Mouse (Mus musculus): ENCODE data around the gene Gm10778. TPM values are rescaled to one million over a fixed set of nuclear protein-coding genes. Genes with fewer than 3 reads are reported as not detected.
"Not testable (repeated sequence)": the region's sequence is repeated elsewhere in the genome, so short reads cannot be mapped to it uniquely, and the experiment has no call there.

Gm10778 gene
- total RNA-seq (2014; rRNA removed) (1.8 and 2.5 TPM in 2 replicates), polyA plus RNA-seq (2012; rRNA removed) (0.16 and 0.18 TPM in 2 replicates)

DNA sequence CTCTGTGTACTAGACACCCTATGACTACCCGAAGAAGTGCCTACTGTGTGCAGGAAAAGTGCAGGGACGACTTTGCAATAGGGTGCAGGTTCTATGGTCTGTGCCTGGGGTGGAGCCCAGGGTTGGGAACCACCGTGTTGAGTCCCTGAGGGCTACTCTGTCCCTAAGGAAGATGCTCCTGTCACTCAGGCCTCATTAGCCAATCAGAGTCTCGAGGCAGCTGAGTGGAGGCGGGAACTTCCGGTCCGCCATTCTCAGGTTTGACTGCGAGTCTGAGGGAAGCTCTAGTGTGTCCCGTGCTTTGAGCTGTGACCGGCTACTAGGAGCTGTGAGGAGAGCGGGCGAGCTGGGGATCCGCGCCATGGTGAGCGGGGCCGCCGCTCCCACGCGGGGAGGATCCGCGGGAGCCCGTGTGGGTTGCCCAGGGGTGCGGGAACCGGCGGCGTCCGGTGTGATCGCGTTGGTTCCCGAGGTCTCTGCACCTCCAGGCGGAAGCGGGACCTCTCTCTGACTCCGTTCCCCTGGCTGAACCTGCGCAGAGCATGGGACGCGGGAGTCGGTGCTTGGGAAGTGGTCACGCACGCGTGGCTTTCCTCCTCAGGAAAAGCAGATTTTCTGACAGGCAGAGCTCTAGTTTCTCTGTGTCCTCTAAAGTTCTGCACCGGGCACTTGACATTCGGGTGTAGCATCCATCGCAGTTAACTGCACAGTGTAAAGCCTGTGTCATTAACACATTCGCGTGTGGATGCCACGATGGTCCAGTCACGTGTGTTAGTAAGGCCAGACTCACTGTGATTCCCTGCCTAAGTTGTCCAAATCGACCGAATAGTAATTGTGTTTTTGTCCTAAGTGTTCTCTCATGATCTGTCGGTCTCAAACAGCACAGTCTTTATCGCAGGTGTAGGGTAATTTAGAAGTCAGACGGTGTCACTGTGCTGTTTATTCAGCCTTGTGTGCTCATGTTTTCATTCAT, at the start of gene Gm10778:
Gm10778 (plus strand) TSS at position 257 of the 973 bp plus-strand sequence.
- H3K27ac ChIP-seq (replicated peaks; ENCODE audit: insufficient read depth, low read depth, low read length) = peak within 1 kb of the TSS; percentile 11; the same call in 1 of the 2 replicates
- H3K27me3 ChIP-seq (ENCODE audit: control insufficient read depth, insufficient read depth, low read length); H3K36me3 ChIP-seq (ENCODE audit: control insufficient read depth, insufficient read depth, low read length); H3K4me1 ChIP-seq (ENCODE audit: control insufficient read depth, insufficient read depth, low read length): not testable (repeated sequence)
- peak; percentile 80 for DNase-seq (ENCODE audit: extremely low read depth, low read depth, low spot score)
- peaks cover 10% of the 10 kb centered on the region; the same call in 1 of the 2 replicates for H3K79me2 ChIP-seq (ENCODE audit: control insufficient read depth, insufficient read depth, low read length)
- H3K9ac ChIP-seq (ENCODE audit: low read depth, low read length) = peak within 1 kb of the TSS; percentile 64
- WGBS = 1% methylated on average over 35 of the region's 52 CpGs
- TF ChIP-seq POLR2A (IDR thresholded peaks at IDR 0.05; ENCODE audit: extremely low read depth, insufficient read depth, low read length) = 0 out of 2 replicates have a peak, but pooled peaks have one; percentile 30
- H3K4me3 ChIP-seq (ENCODE audit: insufficient read depth, low read depth, low read length) = peak within 1 kb of the TSS; percentile 60

DNA sequence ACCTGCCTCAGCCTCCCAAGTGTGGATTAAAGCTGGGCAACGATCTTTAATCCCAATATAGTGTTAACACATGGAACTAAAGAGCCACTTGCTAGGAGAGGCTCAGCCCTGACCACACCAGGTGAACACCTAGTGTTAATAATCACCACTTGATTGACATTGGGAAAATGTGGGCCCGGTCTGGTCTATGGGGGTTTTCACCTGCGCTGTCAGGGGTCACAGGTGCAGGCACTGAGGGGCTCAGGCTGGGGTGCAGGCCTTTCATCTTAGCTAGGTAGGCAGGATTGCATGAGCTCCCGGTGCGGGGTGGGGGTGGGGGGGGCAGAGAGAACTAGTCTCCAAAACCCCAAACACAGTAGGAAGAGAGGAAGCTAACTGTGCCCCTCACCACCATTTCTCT, 49.2 kb upstream of the Gm10778 start:
- Histone ChIP-seq H3K27ac (replicated peaks; ENCODE audit: insufficient read depth, low read depth, low read length) (no peak overlapping the region), H3K36me3 (ENCODE audit: control insufficient read depth, insufficient read depth, low read length) (no peaks in the 10 kb centered on the region), H3K9ac (ENCODE audit: low read depth, low read length) (no peak overlapping the region), H3K4me3 (ENCODE audit: insufficient read depth, low read depth, low read length) (no peak overlapping the region), H3K27me3 (ENCODE audit: control insufficient read depth, insufficient read depth, low read length) (no peaks in the 10 kb centered on the region), H3K79me2 (ENCODE audit: control insufficient read depth, insufficient read depth, low read length) (no peaks in the 10 kb centered on the region), H3K4me1 (ENCODE audit: control insufficient read depth, insufficient read depth, low read length) (peaks cover 7% of the 10 kb centered on the region)
- TF ChIP-seq POLR2A (IDR thresholded peaks at IDR 0.05; ENCODE audit: extremely low read depth, insufficient read depth, low read length) (no peak), CTCF (IDR thresholded peaks at IDR 0.05; ENCODE audit: low read depth, low read length) (no peak)
- no peak for DNase-seq (ENCODE audit: extremely low read depth, low read depth, low spot score)
- WGBS = 79% methylated on average over 5 of the region's 5 CpGs

DNA sequence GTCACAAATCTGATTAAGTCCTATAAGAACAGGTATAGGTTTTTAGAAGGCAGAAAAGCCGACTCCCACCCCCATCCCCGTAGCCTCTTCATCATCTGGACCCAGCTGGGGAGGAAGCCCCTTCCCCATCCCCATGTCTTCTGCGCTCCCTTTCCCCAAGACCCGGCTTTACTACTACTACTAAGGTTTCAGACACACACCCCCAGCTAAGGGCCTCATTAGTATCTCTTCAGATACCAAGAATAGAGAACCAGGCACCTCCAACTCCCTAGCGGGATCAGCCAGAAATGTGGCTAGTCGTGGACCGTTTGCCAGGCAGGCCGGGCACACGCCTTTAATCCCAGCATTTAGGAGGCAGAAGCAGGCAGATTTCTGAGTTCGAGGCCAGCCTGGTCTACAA, 48.8 kb upstream of the Gm10778 start:
- peaks cover 10% of the 10 kb centered on the region for H3K4me1 ChIP-seq (ENCODE audit: control insufficient read depth, insufficient read depth, low read length)

DNA sequence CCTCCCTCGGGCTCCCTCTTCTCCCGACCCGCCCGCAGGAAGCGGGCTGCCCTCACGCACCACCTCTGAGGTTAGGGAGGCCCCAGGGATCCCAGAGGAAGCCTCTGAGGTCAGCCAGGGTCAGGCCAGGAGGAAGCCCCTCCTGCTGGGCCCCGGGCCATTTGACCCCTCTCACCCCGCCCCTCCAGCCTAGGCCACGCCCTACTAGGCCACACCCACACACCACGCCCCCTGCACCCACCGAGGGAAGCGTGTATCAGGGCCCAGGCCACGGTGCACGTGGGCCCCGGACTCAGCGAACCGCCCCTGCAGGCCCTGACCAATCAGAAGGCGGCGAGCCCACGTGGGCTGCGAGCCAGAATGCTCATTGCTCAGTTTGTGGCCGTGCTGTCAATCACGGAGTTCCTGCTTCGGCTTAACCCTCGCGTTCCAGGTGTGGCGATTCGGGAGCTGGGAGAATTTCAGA, 48.1 kb upstream of the Gm10778 start, which contains the start of gene Tle6:
Tle6 (minus strand) TSS at position 336 of the 466 bp plus-strand sequence.
- DNase-seq (ENCODE audit: extremely low read depth, low read depth, low spot score) = peak; percentile 87
- TF ChIP-seq CTCF (IDR thresholded peaks at IDR 0.05; ENCODE audit: low read depth, low read length) (no peak), POLR2A (IDR thresholded peaks at IDR 0.05; ENCODE audit: extremely low read depth, insufficient read depth, low read length) (no peak)
- Histone ChIP-seq H3K36me3 (ENCODE audit: control insufficient read depth, insufficient read depth, low read length) (no peaks in the 10 kb centered on the region), H3K4me1 (ENCODE audit: control insufficient read depth, insufficient read depth, low read length) (peaks cover 10% of the 10 kb centered on the region), H3K4me3 (ENCODE audit: insufficient read depth, low read depth, low read length) (peak within 1 kb of the TSS; percentile 15; the same call in 1 of the 2 replicates), H3K79me2 (ENCODE audit: control insufficient read depth, insufficient read depth, low read length) (no peaks in the 10 kb centered on the region), H3K27ac (replicated peaks; ENCODE audit: insufficient read depth, low read depth, low read length) (peak within 1 kb of the TSS; percentile 30), H3K27me3 (ENCODE audit: control insufficient read depth, insufficient read depth, low read length) (no peaks in the 10 kb centered on the region), H3K9ac (ENCODE audit: low read depth, low read length) (peak within 1 kb of the TSS; percentile 47)
- WGBS = under 1% methylated on average over 28 of the region's 28 CpGs

More for the DNA sequence above, 48.8 kb upstream of the Gm10778 start:
- Histone ChIP-seq H3K9ac (ENCODE audit: low read depth, low read length) (no peak overlapping the region), H3K4me3 (ENCODE audit: insufficient read depth, low read depth, low read length) (no peak overlapping the region), H3K36me3 (ENCODE audit: control insufficient read depth, insufficient read depth, low read length) (no peaks in the 10 kb centered on the region), H3K79me2 (ENCODE audit: control insufficient read depth, insufficient read depth, low read length) (no peaks in the 10 kb centered on the region), H3K27ac (replicated peaks; ENCODE audit: insufficient read depth, low read depth, low read length) (no peak overlapping the region), H3K27me3 (ENCODE audit: control insufficient read depth, insufficient read depth, low read length) (no peaks in the 10 kb centered on the region)
- 81% methylated on average over 10 of the region's 10 CpGs for WGBS
- no peak for DNase-seq (ENCODE audit: extremely low read depth, low read depth, low spot score)
- TF ChIP-seq POLR2A (IDR thresholded peaks at IDR 0.05; ENCODE audit: extremely low read depth, insufficient read depth, low read length) (no peak), CTCF (IDR thresholded peaks at IDR 0.05; ENCODE audit: low read depth, low read length) (no peak)

DNA sequence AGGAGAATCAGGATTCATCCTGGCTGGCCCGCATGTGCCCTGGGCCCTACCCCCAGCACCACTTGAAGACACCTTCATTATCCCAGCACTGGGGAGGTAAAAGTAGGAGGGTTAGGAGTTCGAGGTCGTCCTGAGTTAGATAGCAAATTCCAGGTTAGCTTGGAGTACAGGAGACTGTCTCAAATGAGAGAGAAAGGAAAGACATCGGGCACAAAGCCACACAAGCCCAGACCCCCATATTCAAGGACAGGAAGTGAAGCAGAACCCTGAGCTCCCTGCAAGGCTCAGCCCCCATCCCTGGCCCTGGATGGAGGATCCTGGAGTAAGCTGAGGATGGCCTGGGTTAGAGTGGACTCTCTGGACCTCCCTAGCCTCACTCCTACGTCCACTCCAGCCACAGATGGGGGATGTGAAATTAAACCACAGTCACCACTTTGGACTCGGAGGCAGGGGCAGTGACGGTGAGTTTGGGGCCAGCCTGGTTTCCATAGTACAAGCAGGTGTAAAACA, 47.4 kb upstream of the Gm10778 start:
- Histone ChIP-seq H3K27ac (replicated peaks; ENCODE audit: insufficient read depth, low read depth, low read length) (peak overlapping the region; percentile 30), H3K27me3 (ENCODE audit: control insufficient read depth, insufficient read depth, low read length) (no peaks in the 10 kb centered on the region), H3K4me1 (ENCODE audit: control insufficient read depth, insufficient read depth, low read length) (peaks cover 10% of the 10 kb centered on the region), H3K36me3 (ENCODE audit: control insufficient read depth, insufficient read depth, low read length) (no peaks in the 10 kb centered on the region), H3K9ac (ENCODE audit: low read depth, low read length) (peak overlapping the region; percentile 47; the same call in 1 of the 2 replicates), H3K79me2 (ENCODE audit: control insufficient read depth, insufficient read depth, low read length) (no peaks in the 10 kb centered on the region), H3K4me3 (ENCODE audit: insufficient read depth, low read depth, low read length) (no peak overlapping the region)
- WGBS = 45% methylated on average over 7 of the region's 7 CpGs
- TF ChIP-seq CTCF (IDR thresholded peaks at IDR 0.05; ENCODE audit: low read depth, low read length) (no peak), POLR2A (IDR thresholded peaks at IDR 0.05; ENCODE audit: extremely low read depth, insufficient read depth, low read length) (no peak)
- no peak for DNase-seq (ENCODE audit: extremely low read depth, low read depth, low spot score)
